Mouse (Mus musculus): ENCODE measurements around the gene Chst14.
A peak's percentile ranks its signal among the peaks of the same experiment; 100 is the strongest.

Chst14 gene

DNA sequence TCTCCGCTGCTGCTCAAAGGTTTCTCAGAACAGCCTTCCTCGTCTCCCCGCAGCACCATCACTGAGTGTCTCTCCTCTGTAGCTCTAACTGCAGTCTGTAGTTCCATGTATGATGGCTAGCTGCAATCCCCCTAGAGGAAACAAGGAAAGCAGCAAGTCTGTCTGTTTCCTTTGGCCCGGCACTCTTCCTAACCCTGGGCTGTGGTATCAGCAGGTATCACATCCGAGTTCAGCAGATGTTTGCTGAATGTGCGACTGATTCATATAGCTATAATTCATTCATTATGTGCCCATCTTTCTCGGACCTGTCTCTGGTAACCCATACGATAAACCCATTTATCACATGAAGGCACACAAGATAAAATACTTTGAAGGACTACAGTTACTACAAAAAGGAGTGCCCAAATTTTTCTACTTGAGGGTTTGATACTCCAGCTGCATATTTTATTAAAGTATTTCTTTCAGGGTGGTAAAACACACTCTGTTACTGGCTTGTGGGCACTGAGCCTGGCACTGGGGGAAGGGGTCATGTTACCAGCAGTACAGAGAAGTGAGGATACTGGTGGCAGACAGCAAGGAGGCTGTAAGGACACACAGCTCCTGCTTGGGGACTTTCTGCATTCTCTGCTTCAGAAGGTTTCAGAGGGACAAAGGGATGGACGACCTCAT, 36.8 kb downstream of the Chst14 start:
- no peak for DNase-seq (ENCODE audit: low read depth in 2 of 2, low spot score in 2 of 2)

DNA sequence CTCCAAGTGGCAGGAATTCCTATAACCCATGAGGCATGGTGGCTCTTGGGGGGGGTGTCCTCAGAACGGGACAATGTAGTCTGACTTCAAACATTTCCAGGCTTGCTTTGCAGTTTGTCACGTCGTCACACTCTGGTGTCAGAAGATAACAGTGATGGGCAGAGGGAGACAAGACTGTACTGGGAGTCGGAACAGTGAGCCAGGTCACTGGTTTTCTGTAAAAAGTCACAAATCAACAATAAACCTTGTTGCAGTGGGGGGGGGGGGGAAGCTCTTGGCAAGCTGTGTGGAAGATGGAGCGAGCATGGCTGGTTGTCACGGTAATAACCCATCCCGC, 37.3 kb downstream of the Chst14 start:
- DNase-seq (ENCODE audit: low read depth in 2 of 2, low spot score in 2 of 2), result no peak

DNA sequence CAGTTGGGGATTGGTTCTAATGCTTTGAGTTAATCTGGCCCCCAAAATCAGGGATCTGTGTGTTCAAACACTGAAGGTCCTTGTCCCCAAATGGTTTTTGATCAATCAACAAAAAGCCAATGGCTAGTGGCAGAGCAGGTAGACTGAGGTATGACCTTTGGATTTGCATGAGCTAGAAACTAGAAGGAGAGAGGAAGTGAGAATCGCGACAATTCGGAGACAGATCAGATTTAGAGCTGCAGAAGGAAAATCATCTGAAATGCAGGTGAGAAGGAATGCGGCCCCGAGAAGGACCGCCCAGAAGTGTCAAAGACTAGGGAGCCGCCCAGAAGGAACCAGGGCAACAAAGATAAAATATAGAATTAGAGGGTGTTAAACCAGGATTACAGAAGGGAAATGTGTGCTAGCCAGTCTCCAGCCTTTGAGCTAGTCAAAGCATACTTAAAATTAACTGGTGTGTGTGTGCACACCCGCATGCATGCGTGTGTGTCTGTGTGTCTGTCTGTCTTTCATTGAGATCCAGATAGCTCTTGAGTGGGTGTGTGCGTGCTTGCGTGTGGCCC, 43.4 kb downstream of the Chst14 start:
- no peak for DNase-seq (ENCODE audit: low read depth in 2 of 2, low spot score in 2 of 2)

DNA sequence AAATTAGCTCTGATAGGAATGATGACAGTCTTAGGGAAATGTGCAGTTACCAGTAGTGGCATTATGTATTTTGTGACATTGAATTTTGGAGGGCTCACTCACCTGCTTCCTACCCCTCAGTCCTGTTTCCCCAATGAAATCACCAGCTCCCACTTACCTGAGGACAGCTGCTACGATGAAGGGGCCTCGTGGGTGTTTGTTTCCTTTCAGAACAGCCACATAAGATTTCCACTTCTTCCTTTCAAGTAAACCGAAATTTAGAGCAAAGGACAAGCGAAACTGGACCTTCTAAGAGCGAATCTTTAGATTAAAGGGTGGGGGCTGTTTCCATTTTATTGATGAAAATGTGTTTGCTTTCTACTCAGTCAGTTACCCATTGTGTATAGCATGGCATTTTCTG, 45.8 kb downstream of the Chst14 start:
- DNase-seq (ENCODE audit: low read depth in 2 of 2, low spot score in 2 of 2), result no peak

DNA sequence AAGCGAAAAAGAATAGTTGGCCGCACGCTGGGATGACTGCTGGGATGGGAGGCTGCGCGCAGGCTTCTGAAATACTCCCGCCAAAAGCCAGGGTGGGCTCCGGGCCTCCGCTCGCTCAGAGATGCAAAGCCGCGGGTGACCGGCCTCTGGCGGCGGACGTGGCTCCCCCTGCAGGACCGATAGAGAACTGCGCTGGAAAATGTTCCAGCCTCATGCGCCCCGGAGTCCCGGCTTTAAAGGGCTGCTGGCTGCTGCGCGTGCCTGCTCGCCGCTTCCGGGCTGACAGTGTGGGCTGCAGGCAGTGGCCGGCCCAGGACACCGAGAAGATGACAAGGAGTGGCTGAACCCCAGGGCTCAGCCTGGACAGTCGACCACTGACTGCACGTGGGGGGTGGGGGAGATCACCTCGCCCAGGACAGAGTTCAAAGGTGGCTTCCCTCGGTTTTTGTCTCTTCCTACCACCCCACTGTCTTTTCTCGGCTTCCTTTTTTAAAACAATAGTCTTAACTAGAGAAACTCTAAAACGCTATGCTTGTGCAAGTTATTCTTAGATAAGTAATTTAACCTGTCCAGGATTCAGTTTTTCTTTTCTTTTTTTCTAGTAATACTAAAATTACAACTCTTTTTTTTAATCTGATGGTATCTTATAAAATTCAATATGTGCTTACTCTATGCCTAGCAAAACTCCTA, 46.5 kb downstream of the Chst14 start:
- peak; percentile 75 to 85 for DNase-seq (ENCODE audit: low read depth in 2 of 2, low spot score in 2 of 2)

DNA sequence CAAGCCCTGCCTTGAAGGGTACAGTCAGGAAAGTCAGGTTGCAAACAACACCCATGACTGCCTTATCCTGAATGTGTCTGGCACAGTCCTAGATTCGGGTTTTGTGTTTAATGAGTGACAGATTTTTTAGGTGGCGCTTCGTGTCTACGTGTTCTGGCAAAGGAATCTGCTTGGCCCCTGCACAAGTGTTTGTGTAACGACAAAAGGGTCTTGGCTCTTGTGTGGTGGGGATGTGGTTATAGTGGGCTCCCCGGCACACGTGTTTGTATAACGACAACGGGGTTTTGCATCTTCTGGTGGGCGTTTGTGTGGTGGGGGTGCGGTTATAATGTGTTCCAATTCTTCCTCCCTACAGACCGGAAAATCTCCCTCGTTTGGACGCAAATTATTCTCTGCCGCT, 49.6 kb downstream of the Chst14 start:
- DNase-seq (ENCODE audit: low read depth in 2 of 2, low spot score in 2 of 2), result no peak

DNA sequence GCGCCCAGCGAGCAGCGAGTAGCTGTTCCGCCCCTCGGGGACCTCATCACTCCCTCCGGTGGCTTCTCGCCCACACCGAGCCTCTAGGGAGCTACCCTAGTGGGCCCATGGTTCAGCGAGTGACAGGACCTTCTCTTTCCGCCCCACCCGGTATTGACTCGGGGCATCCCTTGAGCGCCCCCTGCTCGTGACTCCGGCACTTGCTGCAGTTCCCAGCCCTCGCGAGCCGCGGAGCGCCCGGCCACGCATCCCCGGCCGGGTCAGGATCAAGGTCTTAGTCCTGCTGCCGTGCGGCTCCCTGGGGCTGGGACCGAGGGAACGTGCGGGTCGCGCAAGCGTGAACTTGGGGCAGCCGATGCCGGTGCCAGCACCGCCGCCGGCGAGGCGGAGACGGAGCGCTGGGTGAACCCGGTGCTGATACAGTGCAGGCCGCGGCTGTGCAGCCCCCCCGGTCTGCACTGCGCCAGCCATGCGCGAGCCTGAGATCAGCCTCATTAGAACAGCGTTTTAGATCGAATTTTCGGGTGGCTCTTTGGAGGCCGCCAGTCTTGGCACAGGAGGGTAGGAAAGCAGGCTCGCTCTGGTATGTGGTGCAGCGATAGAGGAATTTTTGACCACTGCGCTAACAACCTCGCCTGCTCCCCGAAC, 50.1 kb downstream of the Chst14 start:
- peak; percentile 76 to 88 for DNase-seq (ENCODE audit: low read depth in 2 of 2, low spot score in 2 of 2)

DNA sequence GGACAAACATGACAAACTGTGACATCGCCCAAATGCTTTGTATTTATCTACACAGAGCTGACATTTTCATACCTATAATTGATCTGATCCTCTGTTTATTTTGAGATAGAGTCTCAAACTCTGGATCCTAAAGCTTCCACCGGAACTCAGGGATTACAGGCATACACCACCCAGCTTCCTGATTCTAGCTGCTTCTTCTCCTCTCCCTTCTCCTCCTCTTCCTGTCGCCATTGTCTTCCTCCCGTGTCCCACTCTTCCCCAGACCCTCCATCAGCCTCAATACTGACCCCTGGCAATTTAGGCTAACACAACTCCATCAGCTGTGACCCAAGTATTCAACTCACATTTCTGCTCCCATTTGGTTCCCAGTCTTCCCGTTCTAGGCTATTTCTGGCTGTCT, 50.6 kb downstream of the Chst14 start:
- no peak for DNase-seq (ENCODE audit: low read depth in 2 of 2, low spot score in 2 of 2)

DNA sequence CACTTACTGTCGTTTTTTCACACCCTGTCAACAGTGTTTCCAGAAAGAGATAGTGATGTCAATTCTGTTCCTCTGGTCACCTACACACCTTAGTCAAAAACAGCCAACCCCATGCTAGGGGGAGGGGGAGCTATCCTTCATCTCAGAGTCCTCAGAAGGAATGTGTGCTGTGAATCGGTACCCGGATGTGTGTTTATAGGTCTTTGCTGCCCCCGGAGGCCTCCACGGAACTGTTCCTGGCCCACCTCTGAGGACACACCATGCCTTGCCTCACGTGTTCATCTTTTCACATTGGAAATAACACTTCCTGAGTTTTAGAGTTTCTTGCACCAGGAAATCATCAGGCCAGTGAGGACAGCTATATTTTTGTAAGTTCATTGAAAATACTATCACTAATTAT, 51.8 kb downstream of the Chst14 start:
- no peak for DNase-seq (ENCODE audit: low read depth in 2 of 2, low spot score in 2 of 2)

Measured in CD8-positive naive resting alpha-beta T cell, adult 2 months (primary cell).